Mouse (Mus musculus): Measurements from ENCODE around the gene Tti1.
"Not testable (repeated sequence)": the region's sequence is repeated elsewhere in the genome, so short reads cannot be mapped to it uniquely, and the experiment has no call there.

Tti1 gene

DNA sequence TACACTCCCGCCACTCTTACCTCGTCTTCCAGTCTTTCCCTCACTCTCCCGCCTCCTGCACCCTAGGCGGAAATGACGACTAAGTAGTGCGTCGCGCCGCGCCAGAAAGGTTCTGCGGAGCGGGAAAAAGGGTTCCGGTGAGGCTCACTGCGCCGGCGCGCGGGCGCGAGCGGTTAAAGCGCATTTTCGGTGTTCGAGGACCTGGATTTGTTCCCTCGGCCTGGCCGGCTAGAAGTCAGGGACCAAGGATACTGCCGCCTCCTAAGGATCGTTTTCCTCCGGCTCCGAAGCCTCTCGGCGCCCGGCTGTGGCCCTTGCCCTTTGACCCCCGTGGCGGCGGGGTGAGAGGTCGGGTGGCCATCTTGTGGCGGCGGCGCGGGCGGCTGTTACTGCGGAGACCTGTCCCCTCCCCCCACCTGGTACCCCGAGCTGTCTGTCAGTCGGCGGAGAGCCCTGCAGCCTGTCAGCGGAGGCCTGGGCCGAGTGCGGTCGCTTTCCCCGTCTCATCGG lies at the start of gene Tti1, which contains the start of gene Rprd1b:
Gene Tti1 (minus strand): TSS at position 80 of the 510 bp plus-strand sequence.
Gene Rprd1b (plus strand): TSS at position 144 of the 510 bp plus-strand sequence.
- in situ Hi-C loops (cut with MseI, MboI): no loop called here

DNA sequence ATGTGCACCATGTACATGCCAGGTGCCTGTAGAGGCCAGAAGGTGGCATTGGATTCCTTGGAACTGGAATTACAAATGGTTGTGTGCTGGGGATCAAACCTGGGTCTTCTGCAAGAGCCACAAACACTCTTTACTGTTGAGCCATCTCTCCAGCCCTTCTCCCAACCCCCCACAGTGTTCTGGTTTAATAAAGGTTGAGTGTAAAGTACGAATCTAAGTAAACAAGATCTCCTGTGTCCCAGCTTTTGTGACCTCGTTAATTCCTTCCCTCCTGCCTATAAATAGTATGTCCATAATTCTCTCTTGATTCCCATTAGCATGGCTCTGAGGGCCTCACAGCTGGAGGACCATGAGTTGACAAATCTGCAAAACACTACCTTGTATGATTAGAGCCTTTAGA lies 49.7 kb upstream of the Tti1 start:
- in situ Hi-C loops (cut with MseI, MboI): no loop called here

DNA sequence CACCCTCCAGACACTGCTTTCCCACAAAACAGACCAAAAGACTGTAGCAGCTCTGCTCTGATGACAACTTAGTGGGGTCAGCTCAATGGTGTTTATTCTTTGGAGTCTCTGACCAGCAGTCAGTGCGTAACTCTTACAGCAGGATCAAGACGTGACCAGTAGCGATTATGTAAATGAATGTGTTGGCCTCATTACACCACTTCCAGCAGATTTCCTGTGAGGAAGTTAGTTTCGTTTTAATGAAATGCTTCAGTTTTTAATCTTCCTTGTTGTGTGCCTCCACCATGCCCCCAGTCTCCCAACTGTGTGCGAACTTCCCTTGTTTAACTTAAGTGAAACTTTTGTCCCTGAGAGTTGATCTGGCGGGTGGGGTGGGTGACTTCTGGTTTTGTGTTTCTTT lies 48.5 kb upstream of the Tti1 start:
- in situ Hi-C loops (cut with MseI, MboI): no loop called here

DNA sequence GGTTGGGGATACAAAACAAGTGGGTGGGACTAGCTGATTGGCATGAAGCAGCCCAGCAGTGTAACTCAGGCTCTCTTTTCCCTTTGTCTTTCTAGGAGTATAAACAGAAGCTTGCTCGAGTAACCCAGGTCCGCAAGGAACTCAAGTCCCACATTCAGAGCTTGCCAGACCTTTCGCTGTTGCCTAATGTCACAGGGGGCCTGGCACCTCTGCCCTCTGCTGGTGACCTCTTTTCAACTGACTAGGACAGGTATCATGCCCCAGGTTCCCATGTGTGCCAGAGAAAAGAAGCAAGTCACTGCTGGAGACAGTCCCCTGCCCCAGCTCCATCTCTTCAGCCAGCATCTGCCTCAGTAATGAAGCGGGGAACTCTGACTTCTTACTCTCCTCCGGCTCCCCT lies 46.6 kb upstream of the Tti1 start:
- in situ Hi-C loops (cut with MseI, MboI): no loop called here

DNA sequence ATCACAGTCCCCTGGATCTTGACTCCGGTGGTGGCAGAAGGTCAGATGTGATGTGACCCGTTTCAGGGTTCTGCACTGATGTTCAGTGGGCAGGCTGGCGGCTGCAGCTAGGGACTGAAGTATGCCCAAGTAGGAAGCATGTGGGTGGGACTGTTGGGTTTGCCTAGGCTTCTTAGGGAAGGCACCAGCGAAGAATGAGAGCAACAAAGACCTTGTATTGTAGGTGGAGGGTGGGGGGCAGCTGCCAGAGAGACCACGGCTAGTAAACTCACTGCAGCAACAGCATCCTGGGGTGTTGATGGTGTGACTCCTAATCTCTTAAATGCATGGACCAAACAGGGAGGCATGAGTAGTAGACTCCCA lies 43.4 kb upstream of the Tti1 start:
- in situ Hi-C loops (cut with MseI, MboI): no loop called here

DNA sequence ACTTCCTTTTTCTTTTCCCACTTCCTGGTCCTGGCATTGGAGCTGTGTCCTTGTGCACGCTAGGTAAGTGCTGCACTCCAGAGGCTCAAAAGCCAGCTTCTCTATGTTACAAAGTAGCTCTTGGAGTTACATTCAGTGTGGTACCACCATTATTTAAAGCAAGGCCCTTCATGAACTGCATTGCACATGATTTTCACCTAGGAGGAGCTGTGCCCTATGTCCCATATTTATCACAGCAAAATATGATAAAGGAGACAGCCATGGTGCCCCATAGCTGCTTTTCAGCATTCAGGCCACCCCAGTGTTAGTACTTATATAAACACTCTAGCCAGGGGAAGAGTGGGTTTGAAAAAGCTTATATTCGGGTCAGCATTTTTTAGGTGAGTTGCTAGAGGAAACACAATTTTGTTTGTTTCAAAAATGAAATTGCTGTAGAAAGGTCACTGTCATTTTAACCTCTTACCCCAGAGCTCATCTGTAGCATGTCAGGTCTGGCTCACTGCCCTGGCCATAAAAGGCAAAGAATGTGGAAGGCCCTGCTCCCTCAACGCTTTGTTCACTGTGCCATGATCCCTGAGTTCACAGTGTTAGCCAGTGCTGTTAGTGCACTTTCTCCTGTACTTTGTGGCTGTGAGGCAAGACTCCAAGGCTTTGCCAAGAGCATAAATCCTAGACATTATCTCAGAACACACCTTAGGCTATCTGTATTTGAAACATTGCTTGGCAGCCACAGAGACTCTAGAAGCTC lies 42.8 kb upstream of the Tti1 start:
- in situ Hi-C loops (cut with MseI, MboI): no loop called here

DNA sequence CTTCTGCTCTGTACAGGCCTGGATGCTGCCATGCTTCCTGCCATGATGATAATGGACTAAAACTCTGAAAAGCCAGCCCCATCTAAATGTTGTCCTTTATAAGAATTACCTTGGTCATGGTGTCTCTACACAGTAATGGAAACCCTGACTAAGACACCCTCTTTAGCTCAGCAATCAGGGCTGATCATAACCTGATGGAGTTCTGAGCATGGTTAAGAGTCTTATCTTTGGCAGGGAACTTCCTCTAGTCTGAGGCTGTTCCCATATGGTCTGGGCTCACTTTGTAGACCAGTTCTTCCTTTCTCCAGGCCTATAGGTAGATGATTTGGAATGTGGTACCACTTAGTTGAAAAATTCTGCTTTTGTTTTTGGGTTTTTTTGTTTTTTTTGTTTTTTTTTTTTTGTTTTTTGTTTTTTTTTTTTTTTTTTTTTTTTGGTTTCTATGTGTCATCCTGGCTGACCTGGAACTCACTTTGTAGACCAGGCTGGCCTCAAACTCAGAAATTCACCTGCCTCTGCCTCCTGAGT lies 40.3 kb upstream of the Tti1 start:
- in situ Hi-C loops (cut with MseI, MboI): no loop called here

DNA sequence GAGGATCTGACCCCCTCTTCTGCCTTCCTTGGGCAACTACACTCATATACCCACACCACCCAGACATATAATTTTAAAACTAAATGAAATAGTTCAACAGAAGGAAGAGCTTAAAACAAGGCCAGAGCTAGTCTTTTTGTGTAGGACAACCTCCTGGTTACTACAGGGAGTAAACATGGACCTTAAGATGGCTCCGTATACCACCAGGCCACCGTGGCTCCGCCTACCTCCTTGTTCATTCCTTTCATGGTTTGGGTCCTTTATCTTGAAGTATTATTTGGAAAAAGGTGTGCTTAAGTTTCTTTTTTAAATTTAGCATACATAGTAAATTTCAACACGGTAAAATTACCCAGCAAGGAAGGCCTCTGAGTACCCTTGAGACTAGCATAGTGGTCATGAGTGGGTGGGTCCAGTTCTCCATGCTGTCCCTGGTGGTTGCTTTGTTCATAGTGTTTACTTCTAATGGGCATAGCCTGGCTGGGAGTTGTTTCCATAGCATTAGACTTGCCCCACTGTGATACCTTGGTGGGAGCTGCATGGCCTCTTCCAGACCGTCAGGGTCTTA lies 39.1 kb upstream of the Tti1 start:
- in situ Hi-C loops (cut with MseI, MboI): no loop called here

DNA sequence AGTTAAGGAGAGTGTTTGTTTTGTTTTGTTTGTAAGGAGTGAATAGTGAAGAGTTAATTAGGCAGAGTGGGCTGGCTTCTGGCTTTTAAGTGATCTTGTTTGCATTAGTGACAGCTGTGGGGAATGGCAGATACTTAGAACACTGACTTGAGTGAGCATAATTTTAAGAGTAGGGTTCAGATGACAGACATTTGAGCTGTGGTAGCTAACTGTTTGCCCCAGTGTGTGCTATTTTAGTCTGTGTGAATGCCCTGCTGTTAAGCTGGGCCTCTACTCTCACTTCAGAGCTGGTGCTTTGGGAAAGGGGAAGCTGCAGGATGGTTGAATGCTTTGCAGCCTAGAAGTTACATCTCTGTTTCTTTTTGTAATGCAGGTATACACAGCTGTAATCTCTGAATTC lies 38.2 kb upstream of the Tti1 start:
- in situ Hi-C loops (cut with MseI, MboI): no loop called here

DNA sequence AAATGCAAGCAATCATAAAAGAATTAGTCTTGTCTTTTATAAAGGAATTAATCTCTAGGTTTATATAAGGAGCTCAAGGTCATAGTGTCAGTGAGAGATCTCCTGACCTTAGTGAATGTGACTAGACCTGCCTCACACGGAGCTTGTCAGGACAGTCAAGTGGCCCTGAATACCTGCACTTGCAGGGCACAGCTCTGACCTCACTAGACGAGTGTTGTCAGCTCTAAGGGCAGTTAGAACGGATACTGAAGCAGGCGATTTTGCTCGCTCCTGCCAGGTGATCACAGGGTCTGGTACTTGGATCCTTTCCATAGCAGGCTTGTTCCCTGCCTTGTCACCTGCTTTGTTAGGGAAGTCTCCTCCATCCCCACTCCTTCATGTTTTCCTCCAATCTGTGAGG lies 36.8 kb upstream of the Tti1 start:
- in situ Hi-C loops (cut with MseI, MboI): no loop called here

DNA sequence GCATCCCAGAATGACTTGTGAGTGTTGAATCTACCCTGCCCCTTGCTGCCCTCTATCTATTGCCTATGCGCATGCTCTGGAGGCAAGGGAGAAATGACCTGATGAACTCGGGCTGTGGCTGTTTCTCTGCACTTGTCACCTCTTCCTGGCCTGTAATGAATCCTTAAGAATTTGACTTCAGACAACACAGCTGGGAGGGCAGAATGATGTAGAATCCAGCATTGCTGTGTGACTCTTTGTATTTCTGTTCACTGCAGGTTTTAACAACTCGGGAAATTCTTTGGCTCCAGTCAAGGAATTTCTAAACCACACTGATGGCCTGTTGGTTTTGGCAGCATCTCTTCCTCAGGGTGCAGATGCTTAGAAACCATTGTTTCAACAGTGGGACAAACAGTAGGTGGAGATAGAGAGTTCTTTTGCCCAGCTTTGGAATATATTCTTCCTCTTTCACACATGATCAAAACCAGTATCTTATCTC lies 36.4 kb upstream of the Tti1 start:
- in situ Hi-C loops (cut with MseI, MboI): no loop called here

DNA sequence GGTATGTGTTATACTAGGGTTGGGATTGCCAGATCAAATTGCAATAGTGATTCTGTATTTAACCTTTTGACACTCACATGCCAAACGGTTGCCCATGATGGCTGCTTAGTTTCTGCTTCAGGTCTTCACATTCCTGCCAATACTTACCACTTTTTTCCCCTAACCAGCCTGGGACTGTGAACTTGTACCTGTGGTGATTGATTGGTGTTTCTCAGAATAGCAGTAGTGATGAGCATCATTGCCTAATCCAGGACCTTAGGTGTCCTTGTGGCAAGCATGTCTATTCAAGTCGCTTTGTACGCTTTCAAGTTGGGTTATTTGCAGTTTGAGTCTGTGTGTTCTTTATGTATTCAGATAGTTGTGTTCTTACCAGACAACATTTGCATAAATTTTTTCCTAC lies 34.8 kb upstream of the Tti1 start:
- in situ Hi-C loops (cut with MseI, MboI): no loop called here

DNA sequence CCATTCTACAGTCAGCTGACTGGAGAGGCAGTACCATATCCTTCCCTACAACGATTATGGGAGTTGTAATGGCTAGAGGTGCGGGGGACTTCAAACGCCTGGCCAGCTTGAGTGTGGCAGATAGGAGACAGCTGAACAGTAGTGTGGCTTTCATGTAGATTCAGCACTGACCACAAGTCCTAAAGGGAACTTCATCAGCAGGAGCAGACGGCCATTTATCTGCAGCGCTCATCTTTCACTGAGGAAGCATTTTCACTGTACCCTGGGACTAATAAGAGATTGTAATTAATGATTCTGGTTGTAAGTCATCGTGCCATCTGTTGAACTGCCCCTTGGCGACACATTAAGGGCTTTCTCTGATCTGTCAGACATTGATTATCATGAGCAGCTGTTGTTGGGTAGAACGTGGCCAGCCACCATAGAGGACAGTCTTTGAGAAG lies 31.5 kb upstream of the Tti1 start:
- in situ Hi-C loops (cut with MseI, MboI): no loop called here

DNA sequence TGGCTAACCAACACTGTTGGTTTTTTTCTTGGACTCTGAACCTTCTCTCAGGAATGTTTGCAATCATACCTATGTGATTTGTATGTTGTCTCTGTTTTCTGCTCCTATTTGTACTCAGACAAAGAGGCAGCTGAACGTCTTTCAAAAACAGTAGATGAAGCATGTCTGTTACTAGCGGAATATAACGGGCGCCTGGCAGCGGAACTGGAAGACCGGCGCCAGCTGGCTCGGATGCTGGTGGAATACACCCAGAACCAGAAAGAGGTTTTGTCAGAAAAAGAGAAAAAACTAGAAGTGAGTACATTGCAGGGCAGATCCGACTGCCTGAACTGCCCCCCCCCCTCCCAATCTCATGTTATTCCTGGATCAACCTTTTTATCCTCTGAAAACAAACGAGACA lies 30.3 kb upstream of the Tti1 start:
- in situ Hi-C loops (cut with MseI, MboI): no loop called here

DNA sequence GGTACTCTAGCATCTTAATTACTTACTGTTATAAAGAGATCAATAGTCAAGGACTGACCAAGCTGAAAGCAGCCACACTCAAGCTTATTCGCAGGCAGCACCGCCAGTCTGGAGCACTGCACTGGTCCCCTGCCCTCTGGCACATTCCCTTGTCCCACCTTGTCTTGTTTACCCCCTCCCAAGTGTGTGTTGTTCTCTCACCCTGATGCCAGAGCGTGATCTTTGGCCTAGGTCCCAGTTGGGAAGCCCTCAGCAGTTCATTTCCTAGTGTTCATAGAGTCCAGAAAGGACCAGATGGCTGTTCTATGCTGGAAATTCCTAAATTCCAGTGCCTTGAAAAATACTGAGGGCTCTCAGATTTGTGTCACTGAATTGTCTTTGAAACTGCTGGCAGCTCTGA lies 28.8 kb upstream of the Tti1 start:
- in situ Hi-C loops (cut with MseI, MboI): no loop called here

DNA sequence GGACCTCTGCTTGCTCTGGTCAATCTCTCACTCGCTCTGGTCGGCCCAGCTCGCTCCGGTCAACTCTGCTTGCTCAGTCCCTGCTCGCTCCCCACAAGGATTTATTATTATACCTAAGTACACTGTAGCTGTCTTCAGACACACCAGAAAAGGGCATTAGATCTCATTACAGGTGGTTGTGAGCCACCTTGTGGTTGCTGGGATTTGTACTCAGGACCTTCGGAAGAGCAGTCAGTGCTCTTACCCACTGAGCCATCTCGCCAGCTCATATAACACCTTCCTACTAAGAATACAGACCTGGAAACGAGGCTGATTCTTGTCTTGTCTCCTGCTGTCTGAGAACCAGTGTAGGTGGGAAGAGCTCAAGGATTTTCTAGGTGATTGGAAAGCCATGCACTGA lies 27.1 kb upstream of the Tti1 start:
- in situ Hi-C loops (cut with MseI, MboI): not testable (repeated sequence)

DNA sequence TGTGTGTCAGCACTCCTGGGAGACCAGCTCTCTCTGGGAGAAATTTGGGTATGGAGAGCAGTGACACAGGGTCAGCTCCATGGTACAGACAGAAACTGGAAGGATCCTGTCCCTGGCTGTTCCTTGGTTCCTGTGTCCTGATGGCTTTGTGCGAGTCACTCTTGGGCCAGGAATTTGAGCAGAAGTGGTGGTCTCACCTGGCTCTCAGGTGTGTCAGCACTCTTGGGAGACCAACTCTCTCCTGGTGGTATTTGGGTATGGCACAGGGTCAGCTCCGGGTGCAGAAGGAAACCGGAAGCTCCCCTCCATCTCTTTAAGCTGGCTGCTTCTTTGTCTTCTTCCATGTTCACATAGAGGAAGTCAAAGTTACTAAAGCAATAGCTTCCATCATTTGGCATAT lies 26.4 kb upstream of the Tti1 start:
- in situ Hi-C loops (cut with MseI, MboI): no loop called here

DNA sequence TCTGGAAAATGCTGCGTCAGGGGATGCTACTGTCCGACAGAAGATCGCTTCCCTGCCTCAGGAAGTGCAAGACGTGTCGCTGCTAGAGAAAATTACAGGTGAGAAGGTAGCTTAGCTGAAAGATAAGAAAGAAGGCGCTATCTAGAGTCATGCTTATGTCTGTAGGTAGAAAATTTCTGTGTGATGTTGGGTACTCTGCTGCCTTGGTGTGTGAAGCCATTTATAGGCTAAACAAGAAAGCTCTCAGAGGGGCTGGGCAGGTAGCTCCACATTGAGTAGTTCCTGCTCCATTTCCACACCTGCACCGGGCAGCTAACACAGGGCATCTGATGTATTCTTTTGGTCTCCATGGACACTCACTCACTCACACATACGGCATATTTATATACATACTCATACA lies 21.9 kb upstream of the Tti1 start:
- in situ Hi-C loops (cut with MseI, MboI): no loop called here

DNA sequence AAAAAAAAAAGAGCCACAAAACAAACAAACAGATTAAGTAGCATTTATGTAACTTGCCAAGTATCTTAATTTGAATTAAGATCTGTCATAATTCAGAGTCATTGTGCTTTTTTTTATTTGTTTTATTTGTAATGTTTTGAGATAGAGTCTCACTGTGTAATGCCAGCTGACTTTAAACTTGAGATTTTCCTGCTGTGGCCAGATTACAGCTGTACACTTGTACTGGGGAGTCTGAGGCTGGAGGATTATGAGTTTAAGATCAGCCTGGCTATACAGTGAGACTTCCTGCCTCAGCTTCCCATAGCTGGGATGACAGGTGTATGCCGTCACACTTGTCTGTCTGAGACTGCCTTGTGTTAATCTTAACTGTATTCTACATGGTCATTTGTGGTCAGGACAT lies 20.5 kb upstream of the Tti1 start:
- in situ Hi-C loops (cut with MseI, MboI): loop anchor here in 1 of 2 experiments (10.0 kb wide), 1 partner anchor 156 kb away; no protein-coding TSS in a partner anchor

DNA sequence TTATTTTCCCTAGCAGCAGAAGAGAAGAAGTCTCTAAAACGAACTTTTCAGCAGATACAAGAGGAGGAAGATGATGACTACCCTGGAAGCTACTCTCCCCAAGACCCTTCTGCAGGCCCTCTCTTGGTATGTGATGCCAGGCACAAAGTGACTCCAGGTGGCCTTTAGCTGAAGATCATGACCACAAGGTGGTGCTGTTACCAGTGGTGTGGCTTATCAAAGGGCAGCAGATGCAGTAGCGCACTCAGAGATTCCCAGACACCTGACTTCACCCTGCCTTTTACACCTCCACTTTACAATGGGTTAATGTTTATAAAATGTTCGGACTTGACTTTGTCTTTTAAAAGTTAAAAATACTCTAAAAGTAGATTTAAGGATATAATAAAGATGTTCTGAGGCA lies 19.7 kb upstream of the Tti1 start:
- in situ Hi-C loops (cut with MseI, MboI): loop anchor here in 1 of 2 experiments (10.0 kb wide), 1 partner anchor 157 kb away; no protein-coding TSS in a partner anchor

DNA sequence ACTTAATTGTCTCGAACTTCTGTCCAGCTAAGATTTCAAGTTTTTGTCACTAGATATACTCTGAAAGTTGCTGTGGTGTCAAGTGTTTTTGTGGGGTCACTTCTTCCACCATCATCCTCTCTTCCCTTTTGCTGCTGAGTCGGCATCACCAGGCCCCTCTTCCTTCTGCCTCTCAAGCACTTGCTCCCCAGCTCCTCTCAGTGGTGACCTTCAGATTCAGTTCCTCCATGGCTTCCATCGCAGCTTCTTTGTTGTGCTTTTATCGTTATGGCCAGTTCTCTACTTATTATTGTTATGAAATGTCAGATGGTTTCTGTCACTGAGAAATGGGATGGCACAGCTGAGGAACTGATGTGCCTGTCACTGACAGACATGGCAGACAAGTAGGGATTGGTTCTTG lies 18.0 kb upstream of the Tti1 start:
- in situ Hi-C loops (cut with MseI, MboI): loop anchor here in 1 of 2 experiments (10.0 kb wide), 1 partner anchor 159 kb away; no protein-coding TSS in a partner anchor

DNA sequence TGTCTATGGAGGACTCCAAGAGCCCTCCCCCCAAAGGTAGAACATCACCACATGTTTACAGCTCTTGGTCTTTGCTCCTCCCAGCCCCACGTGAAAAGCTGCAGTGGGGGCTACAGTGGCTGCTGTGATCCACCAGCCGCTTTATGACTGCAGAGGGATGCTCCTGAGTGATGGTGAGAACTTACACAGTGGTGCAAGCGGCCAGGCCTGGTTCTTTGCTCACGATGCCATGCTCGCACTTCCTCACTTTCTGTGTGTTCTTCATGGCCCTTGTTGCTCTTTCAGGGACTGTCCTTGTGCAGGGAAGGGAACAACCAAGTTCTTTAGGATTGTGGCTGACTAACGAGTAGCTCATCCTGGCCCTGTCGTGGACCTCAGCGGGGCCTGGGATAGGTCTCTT lies 15.3 kb upstream of the Tti1 start:
- in situ Hi-C loops (cut with MseI, MboI): loop anchor here in 1 of 2 experiments (10.0 kb wide), 1 partner anchor 161 kb away; no protein-coding TSS in a partner anchor

DNA sequence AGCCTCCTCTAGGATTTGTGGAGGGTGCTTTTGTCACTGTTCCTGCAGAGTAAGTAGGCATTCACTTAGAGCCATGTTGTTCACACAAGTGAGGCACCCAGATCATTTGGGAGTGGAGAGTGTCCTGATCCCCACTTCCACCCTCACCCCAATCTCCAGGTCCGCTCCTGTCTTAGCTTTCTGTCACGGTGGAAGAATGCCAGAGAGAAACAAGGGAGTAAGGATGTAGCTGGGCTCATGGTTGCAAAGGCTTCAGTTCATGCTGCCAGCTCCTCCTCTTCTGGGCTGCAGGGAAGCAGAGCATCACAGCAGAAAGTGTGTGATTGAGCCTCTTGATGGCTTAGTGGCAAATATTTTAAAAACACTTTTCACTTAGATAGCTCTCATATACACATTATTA lies 12.2 kb upstream of the Tti1 start:
- in situ Hi-C loops (cut with MseI, MboI): loop anchor here in 1 of 2 experiments (10.0 kb wide), 1 partner anchor 164 kb away; no protein-coding TSS in a partner anchor

Measured in mouse trophoblast stem cell (cell line).